Mouse (Mus musculus) liver, postnatal 0 days (tissue): ENCODE results near the gene Smap2.

Experiments
- CTCF ChIP-seq: sonication (generic); IDR thresholded peaks from 2 replicates; pipeline ENCODE4 v1.5.1; 2016; ENCODE audit warnings: antibody characterized with exemption, low read depth
- EP300 ChIP-seq: IDR thresholded peaks from 2 replicates; pipeline ENCODE4 v1.6.1; 2016; ENCODE audit warnings: antibody characterized with exemption, low read depth, mild to moderate bottlenecking

DNA sequence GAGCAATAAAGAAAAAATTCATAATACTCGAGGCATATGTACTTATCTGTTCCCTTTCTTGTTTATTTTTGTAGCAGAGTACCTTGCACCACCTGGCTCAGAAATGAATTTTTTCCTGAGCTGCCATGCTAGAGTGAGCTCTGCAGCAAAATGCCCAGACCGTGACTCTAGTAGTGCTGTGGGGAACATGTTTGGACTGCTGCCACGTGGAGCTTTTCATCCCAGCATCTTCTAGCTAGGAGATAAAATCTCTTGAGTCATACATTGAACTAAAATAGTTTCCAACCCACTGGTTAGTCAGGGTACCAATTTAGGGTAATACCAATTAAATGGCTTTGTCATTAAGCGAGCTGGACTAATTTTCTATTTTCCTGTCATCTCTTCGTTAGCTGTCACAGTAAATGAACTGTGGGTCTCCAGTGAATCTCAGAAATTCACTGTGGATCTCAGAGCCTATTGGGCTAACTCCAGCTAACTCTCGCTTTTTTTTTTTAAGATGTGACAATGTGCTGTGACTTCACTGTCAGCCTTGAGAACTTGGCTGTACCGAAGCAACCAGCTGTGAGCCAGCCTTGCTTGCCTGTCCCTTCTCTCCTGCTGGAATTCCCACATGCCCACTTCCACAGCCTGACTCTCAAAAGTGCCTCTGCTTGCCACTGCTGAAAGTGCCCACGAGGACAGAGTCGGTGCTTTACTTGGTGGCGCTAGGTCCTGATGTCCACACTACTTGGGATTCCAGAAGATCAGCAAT lies 3.2 kb upstream of the Smap2 start:
- no peak for TF ChIP-seq CTCF
- TF ChIP-seq EP300: no peak
